In genomic region chr4:147878537-147878936, GRCm38 (mm10) we compare ENCODE assay signal across 19 mouse cellular contexts. TPM values are rescaled to one million over a fixed set of nuclear protein-coding genes. Genes with fewer than 3 reads are reported as not detected.
DNase-seq lines count a peak whose midpoint lies in the region; ATAC-seq lines count a peak whose summit lies in the region.
"Had no signal": no experiment of that assay in that cellular context is flagged by ENCODE, and none has a peak within 500 bp of the region (broad histone marks: within the 10 kb centered on the region; RNA-seq: fewer than 3 reads in every experiment).

No protein-coding gene starts in this region.

- peaks cover 46% of the 10 kb centered on the region for H3K36me3 ChIP-seq in liver, embryonic 16.5 days (ENCODE audit: control insufficient read depth, insufficient read depth)

- no peaks in the 10 kb centered on the region; the same call in 1 of the 2 replicates for H3K4me1 ChIP-seq in liver, embryonic 16.5 days (ENCODE audit: control insufficient read depth, low read depth, low read length)

- WGBS in liver, embryonic 16.5 days (ENCODE audit: insufficient replicate concordance): 78% methylated on average over 9 of the region's 9 CpGs

- H3K4me2 ChIP-seq in liver, embryonic 16.5 days (ENCODE audit: low read depth, low read length): no peak overlapping the region

- H3K9ac ChIP-seq in liver, embryonic 16.5 days (ENCODE audit: low read depth, low read length): no peak overlapping the region

- DNase-seq in heart, adult 11 months: peak; percentile 88
- DNase-seq in heart, postnatal 10 days: no peak
- no peak for DNase-seq in liver
- DNase-seq: adrenal gland, adult 2 months; adrenal gland, adult 8-10 months; adrenal gland, postnatal 10 days; adrenal gland, postnatal 14 days; adrenal gland, postnatal 25 days; adrenal gland, postnatal 36 days; B cell, adult 2 months; cerebellum, adult 11 months; cerebellum, adult 11-12 months; cerebellum, adult 18-20 months had no signal

- H3K27me3 ChIP-seq in liver, embryonic 16.5 days (ENCODE audit: control insufficient read depth, insufficient read depth, low read depth, low read length): no peaks in the 10 kb centered on the region
- H3K27me3 ChIP-seq: CH12.LX, Patski had no signal

- H3K9me3 ChIP-seq in liver, embryonic 16.5 days (replicated peaks; ENCODE audit: control insufficient read depth, low read length): no peaks in the 10 kb centered on the region
- H3K9me3 ChIP-seq: G1E had no signal

- intact Hi-C loops in heart, postnatal 10 days (cut with DNase I): no loop called here

- no peak overlapping the region for H3K4me3 ChIP-seq in liver, embryonic 16.5 days (ENCODE audit: low read depth, low read length)

- H3K27ac ChIP-seq in liver, embryonic 16.5 days (ENCODE audit: low read length): no peak overlapping the region

- ATAC-seq in liver, embryonic 16.5 days (ENCODE audit: low read depth): 0 out of 2 replicates have a peak, but pooled peaks have one; percentile 19
- ATAC-seq: activated CD4-positive, CD25-positive, alpha-beta regulatory T cell, adult 4 months; CD4-positive, CD25-positive, alpha-beta regulatory T cell, adult 4 months; Patski had no signal

RNA-seq across cellular contexts. Expression of gene Fv1, which starts 9.8 kb away (rescaled TPM):
- total RNA-seq in heart, postnatal 10 days (2021): 10 to 100 TPM; 11.2 to 14.3 TPM
- polyA plus RNA-seq in liver, embryonic 16.5 days (2015; fragmentation: Nextera tagmentation; extraction: Ambion mirVana): 1.8 and 2.0 TPM in 2 replicates
- total RNA-seq: G1E had no signal
- polyA plus RNA-seq: G1E had no signal

RNA-seq across cellular contexts. Expression of gene Miip, which starts 9.9 kb away (rescaled TPM):
- 10 to 100 TPM in 1 of 2 experiments, 1 to 10 TPM in 1; 8.8 to 12.4 TPM for total RNA-seq in heart, postnatal 10 days (2021)
- 26.9 and 29.4 TPM in 2 replicates for polyA plus RNA-seq in liver, embryonic 16.5 days (2015; fragmentation: Nextera tagmentation; extraction: Ambion mirVana)
- polyA plus RNA-seq: G1E had no signal

RNA-seq across cellular contexts. Expression of gene Mfn2, which starts 26.0 kb away (rescaled TPM):
- 100 to 1,000 TPM; 583 to 610 TPM for total RNA-seq in heart, postnatal 10 days (2021)
- polyA plus RNA-seq in liver, embryonic 16.5 days (2015; fragmentation: Nextera tagmentation; extraction: Ambion mirVana): 15.9 and 16.2 TPM in 2 replicates

RNA-seq across cellular contexts. Expression of gene Zfp933, which starts 30.4 kb away (rescaled TPM):
- total RNA-seq in heart, postnatal 10 days (2021): 10 to 100 TPM; 11.2 to 12.4 TPM
- 1.3 and 1.5 TPM in 2 replicates for polyA plus RNA-seq in liver, embryonic 16.5 days (2015; fragmentation: Nextera tagmentation; extraction: Ambion mirVana)

RNA-seq across cellular contexts. Expression of gene Plod1, which starts 58.0 kb away (rescaled TPM):
- 100 to 1,000 TPM in 1 of 2 experiments, 10 to 100 TPM in 1; 97.7 to 104 TPM for total RNA-seq in heart, postnatal 10 days (2021)
- polyA plus RNA-seq in liver, embryonic 16.5 days (2015; fragmentation: Nextera tagmentation; extraction: Ambion mirVana): 28.8 and 30.7 TPM in 2 replicates
